Mouse (Mus musculus): Measurements from ENCODE around the gene Pde1c.

The Pde1c gene

GRCm38 (mm10) chr6:56485078-56485477, 83.8 kb downstream of the Pde1c start:
- ChIA-PET CTCF (interaction anchor here in 1 of 4 experiments (1.2 kb wide), 1 partner anchor 206 kb away, joined by 3 read pairs; no protein-coding TSS in a partner anchor), POLR2A (interaction anchor here in 1 of 4 experiments (0.6 kb wide), 1 partner anchor 339 kb away, joined by 3 read pairs; no protein-coding TSS in a partner anchor)

GRCm38 (mm10) chr6:56480914-56481482, 87.9 kb downstream of the Pde1c start:
- POLR2A ChIA-PET: interaction anchor here in 2 of 4 experiments (0.6 to 1.0 kb wide), 2 partner anchors 210 to 1070 kb away, joined by 3 to 5 read pairs; no protein-coding TSS in a partner anchor
- CTCF ChIA-PET: interaction anchor here (0.5 to 3.6 kb wide), 31 partner anchors 10 to 432 kb away, joined by 3 to 54 read pairs (median 4); partner anchors contain the start of gene Pde1c (in 1 of the 4)

GRCm38 (mm10) chr6:56476581-56476980, 92.3 kb downstream of the Pde1c start:
- POLR2A ChIA-PET: interaction anchor here in 1 of 4 experiments (1.1 kb wide), 1 partner anchor 215 kb away, joined by 3 read pairs; no protein-coding TSS in a partner anchor
- CTCF ChIA-PET: interaction anchor here in 3 of 4 experiments (0.6 to 1.3 kb wide), 10 partner anchors 132 to 957 kb away, joined by 3 to 4 read pairs (median 4); no protein-coding TSS in a partner anchor

- ChIA-PET CTCF (interaction anchor here in 1 of 4 experiments (1.0 to 1.5 kb wide), 2 partner anchors 233 to 393 kb away, joined by 3 to 5 read pairs; no protein-coding TSS in a partner anchor), POLR2A (interaction anchor here in 1 of 4 experiments (1.4 kb wide), 1 partner anchor 257 kb away, joined by 3 read pairs; the partner anchor contains the start of gene Avl9)
Measured at GRCm38 (mm10) chr6:56458098-56458497, 110.8 kb downstream of the Pde1c start.

- ChIA-PET POLR2A (no interaction called here), CTCF (no interaction called here)
Measured at GRCm38 (mm10) chr6:56447917-56448316, 121.0 kb downstream of the Pde1c start.

- CTCF ChIA-PET: no interaction called here
- POLR2A ChIA-PET: no interaction called here
Measured at GRCm38 (mm10) chr6:56441501-56441900, 127.4 kb downstream of the Pde1c start.

- ChIA-PET POLR2A (no interaction called here), CTCF (no interaction called here)
Measured at GRCm38 (mm10) chr6:56425846-56426245, 143.1 kb downstream of the Pde1c start.

GRCm38 (mm10) chr6:56422866-56423265, 146.0 kb downstream of the Pde1c start:
- ChIA-PET POLR2A (no interaction called here), CTCF (no interaction called here)

- POLR2A ChIA-PET: no interaction called here
Measured at GRCm38 (mm10) chr6:56416191-56416590, 152.7 kb downstream of the Pde1c start.

GRCm38 (mm10) chr6:56389178-56389577, 179.7 kb downstream of the Pde1c start:
- ChIA-PET CTCF (no interaction called here), POLR2A (no interaction called here)

More at GRCm38 (mm10) chr6:56416191-56416590, 152.7 kb downstream of the Pde1c start:
- CTCF ChIA-PET: no interaction called here

- POLR2A ChIA-PET: interaction anchor here in 1 of 4 experiments (1.2 kb wide), 1 partner anchor 14 kb away, joined by 3 read pairs; no protein-coding TSS in a partner anchor
- CTCF ChIA-PET: no interaction called here
Measured at GRCm38 (mm10) chr6:56376359-56376758, 192.5 kb downstream of the Pde1c start.

- CTCF ChIA-PET: no interaction called here
- POLR2A ChIA-PET: no interaction called here
Measured at GRCm38 (mm10) chr6:56374180-56374579, 194.7 kb downstream of the Pde1c start.

- CTCF ChIA-PET: no interaction called here
- POLR2A ChIA-PET: no interaction called here
Measured at GRCm38 (mm10) chr6:56373753-56374152, 195.2 kb downstream of the Pde1c start.

- POLR2A ChIA-PET: no interaction called here
- CTCF ChIA-PET: no interaction called here
Measured at GRCm38 (mm10) chr6:56373046-56373751, 195.7 kb downstream of the Pde1c start.

GRCm38 (mm10) chr6:56369462-56369861, 199.4 kb downstream of the Pde1c start:
- POLR2A ChIA-PET: interaction anchor here in 1 of 4 experiments (0.6 kb wide), 1 partner anchor 463 kb away, joined by 3 read pairs; no protein-coding TSS in a partner anchor
- CTCF ChIA-PET: no interaction called here

- POLR2A ChIA-PET: no interaction called here
- CTCF ChIA-PET: interaction anchor here in 1 of 4 experiments (0.6 kb wide), 1 partner anchor 22 kb away, joined by 3 read pairs; no protein-coding TSS in a partner anchor
Measured at GRCm38 (mm10) chr6:56368116-56368515, 200.8 kb downstream of the Pde1c start.

GRCm38 (mm10) chr6:56367257-56367656, 201.6 kb downstream of the Pde1c start:
- ChIA-PET POLR2A (no interaction called here), CTCF (no interaction called here)

GRCm38 (mm10) chr6:56362650-56363049, 206.3 kb downstream of the Pde1c start:
- CTCF ChIA-PET: no interaction called here
- POLR2A ChIA-PET: interaction anchor here in 1 of 4 experiments (0.7 kb wide), 1 partner anchor 14 kb away, joined by 3 read pairs; no protein-coding TSS in a partner anchor

- POLR2A ChIA-PET: interaction anchor here in 1 of 4 experiments (0.7 kb wide), 1 partner anchor 14 kb away, joined by 3 read pairs; no protein-coding TSS in a partner anchor
- CTCF ChIA-PET: interaction anchor here in 1 of 4 experiments (0.9 kb wide), 1 partner anchor 246 kb away, joined by 3 read pairs; no protein-coding TSS in a partner anchor
Measured at GRCm38 (mm10) chr6:56362128-56362545, 206.8 kb downstream of the Pde1c start.

Measured in embryonic stem cell, embryonic (primary cell).